Mouse (Mus musculus): ENCODE results near the gene Ckmt2. TPM values are rescaled to one million over a fixed set of nuclear protein-coding genes. Genes with fewer than 3 reads are reported as not detected.

The Ckmt2 gene
- total RNA-seq (2021), result not detected

DNA sequence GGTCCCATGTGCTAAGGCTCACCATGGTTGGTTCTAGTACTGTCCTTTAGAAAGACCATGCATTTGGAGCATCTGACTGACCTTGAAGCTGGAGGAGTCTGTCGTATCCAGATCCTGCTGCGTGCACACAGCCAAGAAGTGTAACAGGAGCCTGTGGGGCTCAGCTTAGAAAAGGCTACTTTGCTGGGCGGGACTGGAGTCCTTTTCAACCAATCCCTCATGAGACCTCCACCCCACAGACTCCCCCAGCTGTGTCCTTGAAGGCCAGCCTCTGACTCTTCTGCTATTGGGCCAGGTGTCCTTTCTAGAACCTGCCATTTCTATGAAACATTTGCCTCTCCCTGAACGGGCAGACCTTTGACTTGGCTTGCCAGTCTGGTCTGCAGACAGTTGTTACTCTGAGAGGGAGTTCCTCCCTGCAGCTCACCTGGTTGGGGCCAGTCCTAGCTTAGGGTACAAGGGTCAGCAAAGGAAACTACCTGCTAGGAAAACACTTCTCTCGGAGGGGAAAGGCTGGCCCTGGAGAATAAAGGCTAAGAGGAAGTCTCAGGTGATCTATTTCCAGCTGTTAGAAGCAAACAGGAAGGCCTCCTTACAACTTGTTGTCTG lies at the start of gene Ckmt2:
TSS of gene Ckmt2 (minus strand) at position 145 of the 609 bp plus-strand sequence.
- no peak for DNase-seq (ENCODE audit: low spot score in 2 of 2)
- intact Hi-C loops (cut with DNase I), result no loop called here

DNA sequence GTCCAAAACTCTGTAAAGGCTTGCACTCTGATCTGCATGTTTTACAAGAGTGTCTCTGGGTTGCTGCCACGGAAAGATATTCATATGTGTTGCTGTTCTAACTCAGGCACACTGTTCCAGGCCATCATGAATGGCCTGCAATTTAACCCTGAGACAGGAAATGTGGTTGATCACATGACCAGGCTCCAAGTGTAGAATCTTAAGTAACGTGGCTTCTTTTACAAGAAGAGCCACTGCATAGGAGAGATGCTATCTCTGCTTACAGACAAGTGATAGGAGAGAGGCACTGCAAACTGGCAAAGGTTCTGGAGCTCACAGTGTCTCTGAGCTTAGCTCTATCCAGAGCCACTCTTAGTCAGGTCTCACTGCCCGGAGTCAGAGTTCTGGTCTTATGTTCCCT lies 44.3 kb upstream of the Ckmt2 start:
- intact Hi-C loops (cut with DNase I), result no loop called here
- no peak for DNase-seq (ENCODE audit: low spot score in 2 of 2)

- intact Hi-C loops (cut with DNase I), result loop anchor here (5.0 kb wide), 1 partner anchor 214 kb away; the partner anchor contains the start of gene Rasgrf2
- no peak for DNase-seq (ENCODE audit: low spot score in 2 of 2)
Measured at GRCm38 (mm10) chr13:91918764-91919163, 42.1 kb upstream of the Ckmt2 start.

- no peak for DNase-seq (ENCODE audit: low spot score in 2 of 2)
- intact Hi-C loops (cut with DNase I), result loop anchor here (5.0 kb wide), 1 partner anchor 214 kb away; the partner anchor contains the start of gene Rasgrf2
Measured at GRCm38 (mm10) chr13:91917835-91918234, 41.1 kb upstream of the Ckmt2 start.

GRCm38 (mm10) chr13:91916308-91916707 lies 39.6 kb upstream of the Ckmt2 start:
- intact Hi-C loops (cut with DNase I), result loop anchor here (5.0 kb wide), 1 partner anchor 216 kb away; the partner anchor contains the start of gene Rasgrf2
- DNase-seq (ENCODE audit: low spot score in 2 of 2), result no peak

DNA sequence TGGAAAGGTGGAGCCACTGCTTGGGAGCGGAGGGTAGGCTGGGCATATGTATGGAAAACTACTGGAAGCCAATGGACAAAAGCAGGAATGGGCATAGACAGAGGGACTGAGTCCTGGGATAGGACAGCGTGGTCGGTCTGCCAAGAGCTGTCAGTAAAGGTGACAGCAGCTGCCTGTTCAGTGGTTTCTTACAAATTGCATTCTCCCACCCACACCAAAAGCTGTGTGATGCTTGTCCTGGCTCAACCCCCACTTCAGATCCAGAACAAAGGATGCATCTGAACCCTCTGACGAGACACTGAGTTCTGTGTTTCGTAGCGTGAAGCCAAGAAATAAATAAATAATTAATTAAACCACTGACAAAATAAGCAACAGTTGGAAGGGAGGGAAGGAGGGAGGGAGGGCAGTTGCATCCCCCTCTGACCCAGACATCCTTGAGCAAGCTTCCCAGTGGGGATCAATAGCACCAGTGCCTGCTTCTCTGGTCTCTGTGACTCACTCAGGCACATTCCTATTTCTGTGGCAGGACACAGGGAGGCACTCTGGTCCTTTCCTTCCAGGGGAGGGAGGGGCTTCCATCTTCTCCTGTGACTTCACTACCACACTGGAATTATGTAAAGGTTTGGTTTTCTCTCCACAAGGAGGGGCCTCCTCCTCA lies 39.0 kb upstream of the Ckmt2 start:
- DNase-seq (ENCODE audit: low spot score in 2 of 2), result peak; percentile 28 to 41
- intact Hi-C loops (cut with DNase I), result loop anchor here (5.0 kb wide), 1 partner anchor 217 kb away; the partner anchor contains the start of gene Rasgrf2

GRCm38 (mm10) chr13:91915192-91915581 lies 38.5 kb upstream of the Ckmt2 start:
- intact Hi-C loops (cut with DNase I), result loop anchor here (5.0 kb wide), 1 partner anchor 217 kb away; the partner anchor contains the start of gene Rasgrf2

DNA sequence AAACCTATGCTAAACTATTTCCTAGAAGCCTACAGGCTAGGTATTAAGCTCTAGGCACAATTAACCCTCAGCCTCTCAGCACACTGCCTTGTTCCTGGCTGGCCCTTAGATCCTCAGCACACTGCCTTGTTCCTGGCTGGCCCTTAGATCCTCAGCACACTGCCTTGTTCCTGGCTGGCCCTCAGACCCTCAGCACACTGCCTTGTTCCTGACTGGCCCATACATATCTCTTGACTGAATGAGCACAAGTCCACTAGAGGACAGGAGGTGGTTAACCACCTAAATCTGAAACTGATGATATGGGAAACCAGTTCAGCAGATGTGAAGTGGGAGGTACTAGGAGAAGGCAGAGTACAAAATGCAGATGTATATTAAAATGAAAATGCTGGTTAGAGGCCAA lies 35.0 kb upstream of the Ckmt2 start:
- DNase-seq (ENCODE audit: low spot score in 2 of 2), result no peak
- intact Hi-C loops (cut with DNase I), result no loop called here

More at GRCm38 (mm10) chr13:91915192-91915581, 38.5 kb upstream of the Ckmt2 start:
- DNase-seq (ENCODE audit: low spot score in 2 of 2), result no peak

- DNase-seq (ENCODE audit: low spot score in 2 of 2), result no peak
- intact Hi-C loops (cut with DNase I), result no loop called here
Measured at GRCm38 (mm10) chr13:91911211-91911610, 34.5 kb upstream of the Ckmt2 start.

DNA sequence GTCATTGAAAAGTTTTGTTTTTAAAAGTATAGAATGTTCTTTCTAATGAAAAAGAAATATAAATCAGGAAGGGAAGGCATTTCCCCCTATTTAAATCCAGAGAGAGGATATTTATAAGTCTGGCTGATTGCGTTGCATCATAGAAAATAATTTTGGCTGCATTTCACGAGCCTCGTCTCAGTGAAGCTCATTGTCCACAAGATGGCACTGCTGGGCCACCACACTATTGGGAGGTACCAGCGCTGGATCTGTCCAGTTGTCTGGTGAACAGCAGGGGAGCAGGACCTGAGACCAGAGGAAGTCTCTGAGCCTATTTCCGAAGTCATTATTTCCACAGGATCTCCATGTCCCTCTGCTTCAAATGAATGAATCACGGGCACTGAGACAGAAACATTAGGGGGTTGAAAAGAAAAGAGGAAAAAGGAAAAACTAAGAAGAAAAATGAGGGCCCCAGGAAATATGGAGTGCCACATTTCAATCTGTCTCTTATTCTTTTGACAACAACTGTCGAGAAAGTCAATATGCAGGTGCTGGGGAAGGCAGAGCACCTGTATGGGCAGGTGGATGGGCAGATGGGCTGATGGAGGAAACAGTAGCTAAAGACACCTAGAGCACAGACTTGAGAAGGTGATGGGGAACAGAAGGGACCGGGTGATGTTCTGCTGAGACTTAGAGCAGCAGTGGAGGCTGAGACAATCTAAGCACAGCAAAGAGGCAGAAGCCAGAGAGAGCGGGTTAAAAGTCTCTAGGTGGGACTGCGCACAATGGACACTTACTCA lies 31.7 kb upstream of the Ckmt2 start:
- DNase-seq (ENCODE audit: low spot score in 2 of 2), result peak; percentile 52 to 75
- intact Hi-C loops (cut with DNase I), result loop anchor here (2.0 kb wide), 1 partner anchor 428 kb away; no protein-coding TSS in a partner anchor

DNA sequence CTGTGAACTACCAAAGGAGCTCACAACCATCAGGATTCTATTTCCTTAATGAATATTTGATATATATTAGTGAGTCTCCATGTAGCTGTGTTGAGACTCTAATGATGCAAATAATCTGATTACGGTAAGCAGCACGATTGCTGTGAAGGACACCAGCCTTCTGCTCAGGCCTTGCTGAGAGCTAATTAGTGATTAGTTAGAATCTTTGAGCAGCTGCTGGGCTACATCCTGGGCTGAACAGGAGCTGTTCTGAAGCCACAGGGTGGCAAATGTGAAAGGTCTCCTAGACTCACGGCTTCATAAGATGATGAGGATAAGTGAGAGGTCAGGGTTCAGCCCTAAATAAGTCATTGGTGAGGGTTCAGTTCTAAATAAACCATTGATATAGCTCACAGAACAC lies 29.7 kb upstream of the Ckmt2 start:
- intact Hi-C loops (cut with DNase I), result no loop called here
- DNase-seq (ENCODE audit: low spot score in 2 of 2), result no peak

DNA sequence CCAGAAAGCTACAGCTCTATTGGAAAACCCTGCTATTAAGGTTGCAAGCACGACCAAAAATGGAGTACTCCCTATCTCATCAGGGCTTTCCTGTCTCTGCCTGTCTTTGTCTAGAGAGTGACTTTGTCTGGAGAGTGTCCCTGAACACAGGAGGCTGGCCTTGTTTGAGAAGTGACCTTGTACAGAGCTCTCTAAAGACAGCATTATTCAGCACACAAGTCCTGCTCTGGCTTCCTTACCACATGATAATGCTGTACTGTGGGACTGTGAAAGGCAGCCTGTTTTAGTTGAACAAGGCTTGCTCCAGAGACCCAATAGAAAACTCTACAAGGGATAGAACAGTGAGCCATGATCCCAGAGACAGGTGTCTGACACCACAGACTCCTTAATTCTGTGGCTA lies 19.8 kb upstream of the Ckmt2 start:
- intact Hi-C loops (cut with DNase I), result no loop called here
- no peak for DNase-seq (ENCODE audit: low spot score in 2 of 2)

GRCm38 (mm10) chr13:91893132-91893531 lies 16.4 kb upstream of the Ckmt2 start:
- intact Hi-C loops (cut with DNase I), result no loop called here
- no peak for DNase-seq (ENCODE audit: low spot score in 2 of 2)

- no peak for DNase-seq (ENCODE audit: low spot score in 2 of 2)
- intact Hi-C loops (cut with DNase I), result no loop called here
Measured at GRCm38 (mm10) chr13:91890031-91890619, 13.4 kb upstream of the Ckmt2 start.

GRCm38 (mm10) chr13:91884714-91885386 lies 8.2 kb upstream of the Ckmt2 start:
- intact Hi-C loops (cut with DNase I), result no loop called here
- no peak for DNase-seq (ENCODE audit: low spot score in 2 of 2)

- intact Hi-C loops (cut with DNase I), result no loop called here
- peak; percentile 54 to 61 for DNase-seq (ENCODE audit: low spot score in 2 of 2)
Measured at GRCm38 (mm10) chr13:91881837-91882480, 5.3 kb upstream of the Ckmt2 start.

DNA sequence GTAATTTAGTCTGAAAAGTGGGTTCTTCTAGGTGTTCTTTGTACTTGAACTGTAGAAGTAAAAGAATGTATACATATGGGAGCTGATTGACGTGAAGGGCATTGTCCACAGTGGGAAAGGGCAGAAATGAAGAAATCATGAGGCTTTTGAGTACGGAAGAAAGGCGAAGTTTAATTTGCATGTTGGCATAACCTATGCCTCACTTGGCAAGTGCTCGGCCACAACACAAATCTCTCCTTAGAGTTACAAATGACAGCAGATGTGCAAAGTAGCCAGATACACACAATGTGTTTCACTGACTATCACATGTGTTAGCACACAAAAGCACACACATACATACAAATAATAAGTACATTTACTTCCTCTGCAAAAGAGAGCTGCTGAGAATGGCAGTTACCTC lies 3.6 kb upstream of the Ckmt2 start:
- intact Hi-C loops (cut with DNase I), result no loop called here
- no peak for DNase-seq (ENCODE audit: low spot score in 2 of 2)

DNA sequence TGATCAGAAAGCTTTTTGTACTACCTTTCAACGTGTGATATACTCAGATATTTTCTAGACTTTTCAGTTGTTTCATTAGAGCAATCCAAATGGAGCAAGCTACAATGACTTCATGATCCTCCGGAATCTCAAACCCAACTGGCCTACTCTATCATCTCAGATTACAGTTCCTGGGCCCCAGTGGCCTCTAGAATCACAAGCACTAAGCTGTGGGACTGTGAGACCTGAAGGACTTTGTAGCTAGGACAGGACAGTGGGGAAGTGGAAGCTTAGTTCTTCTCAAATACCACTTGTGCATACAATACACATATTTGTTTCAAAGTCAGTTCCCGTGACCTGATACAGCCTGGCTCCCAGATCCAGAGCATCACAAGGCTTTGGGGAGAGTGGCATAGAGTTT lies 1.3 kb upstream of the Ckmt2 start:
- no peak for DNase-seq (ENCODE audit: low spot score in 2 of 2)
- intact Hi-C loops (cut with DNase I), result no loop called here

GRCm38 (mm10) chr13:91877350-91877749 lies 665 bp upstream of the Ckmt2 start:
- intact Hi-C loops (cut with DNase I), result no loop called here
- no peak for DNase-seq (ENCODE audit: low spot score in 2 of 2)
